Mouse (Mus musculus) neural tube, embryonic 11.5 days (tissue): ENCODE results near the gene Sec1. TPM values are rescaled to one million over a fixed set of nuclear protein-coding genes. Genes with fewer than 3 reads are reported as not detected.
A peak's percentile ranks its signal among the peaks of the same experiment; 100 is the strongest.

Source experiments
- ATAC-seq: fragments of 200-750 bp; cut with Nextera tagmentation; 2 replicates; pipeline ENCODE4 v1.8.0; 2017; ENCODE audit warnings: moderate number of reproducible peaks, mild to moderate bottlenecking, moderate TSS enrichment, moderate library complexity; ENCODE audit not compliant: insufficient read depth, low FRiP score, low TSS enrichment
- DNase-seq: peaks from one replicate; pipeline ENCODE4 v3.0.0-alpha.2; 2015; ENCODE audit warnings: low spot score
- H3K27ac ChIP-seq: fragments of 300-500 bp; sonication (generic); 2 replicates; pipeline ENCODE4 v1.5.1; 2014; ENCODE audit warnings: low read depth, mild to moderate bottlenecking, low read length
- H3K27me3 ChIP-seq: fragments of 300-500 bp; sonication (generic); 2 replicates; pipeline ENCODE4 v1.6.1; 2014; ENCODE audit warnings: mild to moderate bottlenecking, low read length, mixed read lengths; ENCODE audit not compliant: control insufficient read depth, insufficient read depth
- H3K36me3 ChIP-seq: fragments of 300-500 bp; sonication (generic); 2 replicates; pipeline ENCODE4 v1.6.1; 2014; ENCODE audit warnings: mild to moderate bottlenecking, low read length, moderate library complexity, mixed read lengths; ENCODE audit not compliant: control insufficient read depth, insufficient read depth
- H3K4me1 ChIP-seq: fragments of 300-500 bp; sonication (generic); 2 replicates; pipeline ENCODE4 v1.6.1; 2014; ENCODE audit warnings: low read length, mixed read lengths; ENCODE audit not compliant: control insufficient read depth, insufficient read depth
- H3K4me2 ChIP-seq: fragments of 300-500 bp; sonication (generic); 2 replicates; pipeline ENCODE4 v1.6.1; 2014; ENCODE audit warnings: low read depth, mild to moderate bottlenecking, moderate library complexity
- H3K4me3 ChIP-seq: fragments of 300-500 bp; sonication (generic); 2 replicates; pipeline ENCODE4 v1.5.1; 2014; ENCODE audit warnings: low read depth, low read length
- H3K9ac ChIP-seq: fragments of 300-500 bp; sonication (generic); 2 replicates; pipeline ENCODE4 v1.6.1; 2014; ENCODE audit warnings: mild to moderate bottlenecking, low read length
- H3K9me3 ChIP-seq: fragments of 300-500 bp; sonication (generic); 2 replicates; pipeline ENCODE4 v1.6.1; 2016; ENCODE audit warnings: low read length; ENCODE audit not compliant: control insufficient read depth
- WGBS: fragments of 180-500 bp; shearing (Covaris S2); extraction: QIAGEN DNeasy Blood & Tissue Kit; methylation state at CpG from one replicate; pipeline ENCODE4 v1.1.7; 2014; 5-methylcytosine and 5-hydroxymethylcytosine counted together
- polyA plus RNA-seq: library from polyadenylated mRNA; unstranded; fragments of >200 nt; fragmentation: Nextera tagmentation; extraction: Ambion mirVana; gene quantifications from 2 replicates; pipeline ENCODE4 v1.2.1, GENCODE M21; 2014

Gene Sec1
- polyA plus RNA-seq, 1 experiment from 2014 or later, result 1.7 TPM

DNA sequence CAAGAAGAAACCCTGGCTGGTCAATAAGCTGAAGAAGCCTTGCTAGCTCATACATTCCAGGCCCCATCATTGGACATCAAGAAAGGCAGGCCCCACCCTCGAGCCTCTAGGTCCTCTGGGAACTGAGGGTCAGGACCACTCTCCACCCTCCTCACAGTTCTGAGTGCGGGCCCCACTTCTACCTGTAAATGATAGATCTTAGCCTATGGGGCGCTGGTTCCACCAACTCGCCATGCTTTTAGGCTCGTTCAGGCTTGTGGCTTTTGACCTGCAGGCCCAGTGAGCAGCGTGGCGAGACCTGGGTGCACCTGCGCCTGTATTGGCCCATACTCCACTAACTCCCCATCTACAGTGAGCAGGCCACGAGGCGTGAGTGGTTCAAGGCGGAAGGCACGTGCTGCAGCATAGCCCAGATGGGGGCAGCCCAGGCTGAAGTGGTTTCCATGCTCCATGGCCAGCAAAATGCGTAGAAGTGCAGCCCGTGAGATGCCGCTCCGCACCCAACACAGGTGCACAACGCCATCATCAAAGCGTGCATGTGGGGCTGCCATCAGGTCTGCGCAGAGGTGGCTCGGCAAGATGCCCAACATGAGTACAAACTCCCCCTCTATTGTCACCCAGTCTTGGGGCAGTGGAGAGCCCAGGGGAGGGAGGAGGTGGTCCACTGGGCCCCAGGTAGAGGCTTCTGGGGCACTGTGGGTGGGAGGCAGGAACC is 16.4 kb upstream of the Sec1 start:
- H3K27me3 ChIP-seq, result no peaks in the 10 kb centered on the region
- WGBS, result 95% methylated on average over 20 of the region's 20 CpGs
- ATAC-seq, result no peak
- DNase-seq, result no peak
- no peak overlapping the region for H3K4me2 ChIP-seq
- peaks cover 49% of the 10 kb centered on the region for H3K4me1 ChIP-seq
- no peak overlapping the region for H3K9ac ChIP-seq
- H3K9me3 ChIP-seq, result no peaks in the 10 kb centered on the region
- H3K27ac ChIP-seq, result no peak overlapping the region
- peaks cover 10% of the 10 kb centered on the region for H3K36me3 ChIP-seq
- H3K4me3 ChIP-seq, result no peak overlapping the region

DNA sequence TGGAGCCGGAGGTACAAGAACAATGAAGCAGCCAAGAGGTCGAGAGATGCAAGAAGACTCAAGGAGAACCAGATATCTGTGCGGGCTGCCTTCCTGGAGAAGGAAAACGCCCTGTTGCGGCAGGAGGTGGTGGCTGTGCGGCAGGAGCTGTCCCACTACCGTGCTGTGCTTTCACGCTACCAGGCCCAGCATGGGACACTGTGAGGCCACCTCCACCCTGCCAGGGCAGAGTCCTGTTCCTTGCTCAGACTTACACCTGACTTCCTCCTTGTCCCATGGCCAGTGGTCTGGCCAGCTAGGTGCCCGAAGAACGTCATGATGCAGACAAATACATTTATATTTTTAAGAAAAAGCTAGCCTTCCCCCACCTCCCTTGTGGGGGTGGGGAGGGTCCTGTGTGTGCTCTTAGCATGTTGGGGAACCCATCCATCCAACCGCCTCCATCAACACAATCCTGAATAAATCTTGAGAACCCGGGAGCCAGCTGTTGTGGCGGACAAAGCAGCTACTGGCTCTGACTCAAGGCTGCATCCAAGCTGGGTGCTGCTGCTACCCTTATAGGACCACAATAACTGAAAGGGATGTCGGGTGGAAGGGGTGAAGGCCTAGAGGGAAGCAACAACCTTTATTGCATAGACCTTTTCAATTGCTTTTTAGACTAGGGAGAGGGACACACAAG is 15.6 kb upstream of the Sec1 start:
- Histone ChIP-seq H3K27me3 (no peaks in the 10 kb centered on the region), H3K9ac (0 out of 2 replicates have a peak overlapping the region, but pooled peaks have one; percentile 8), H3K36me3 (peaks cover 10% of the 10 kb centered on the region), H3K4me2 (no peak overlapping the region), H3K9me3 (no peaks in the 10 kb centered on the region), H3K4me1 (peaks cover 51% of the 10 kb centered on the region), H3K4me3 (no peak overlapping the region), H3K27ac (no peak overlapping the region)
- no peak for DNase-seq
- WGBS, result 71% methylated on average over 14 of the region's 14 CpGs
- no peak for ATAC-seq

DNA sequence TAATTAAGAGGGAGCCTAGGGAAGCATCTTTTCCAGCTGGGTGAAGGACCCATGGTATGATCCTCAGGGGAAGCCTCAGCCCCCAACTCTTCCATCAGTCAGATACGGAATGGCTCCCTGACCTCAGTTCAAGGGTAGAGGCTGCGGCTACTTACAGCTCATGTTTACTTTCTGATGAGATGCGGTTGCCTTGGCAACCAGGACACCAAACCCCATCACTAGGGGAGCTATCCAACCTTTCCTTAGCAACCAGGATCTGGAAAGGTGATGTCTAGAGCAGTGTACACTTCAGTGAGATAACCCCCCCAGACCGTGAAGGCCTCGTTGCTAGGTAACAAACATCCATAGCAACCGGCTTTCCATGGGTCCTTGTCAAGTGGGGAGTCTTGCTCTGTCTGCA is 14.8 kb upstream of the Sec1 start:
- Histone ChIP-seq H3K4me1 (peaks cover 44% of the 10 kb centered on the region), H3K4me2 (no peak overlapping the region), H3K27me3 (no peaks in the 10 kb centered on the region), H3K9ac (no peak overlapping the region), H3K9me3 (no peaks in the 10 kb centered on the region), H3K4me3 (no peak overlapping the region), H3K27ac (no peak overlapping the region), H3K36me3 (peaks cover 10% of the 10 kb centered on the region)
- ATAC-seq (no peak), DNase-seq (peak; percentile 49)
- 49% methylated on average over 6 of the region's 6 CpGs for WGBS

DNA sequence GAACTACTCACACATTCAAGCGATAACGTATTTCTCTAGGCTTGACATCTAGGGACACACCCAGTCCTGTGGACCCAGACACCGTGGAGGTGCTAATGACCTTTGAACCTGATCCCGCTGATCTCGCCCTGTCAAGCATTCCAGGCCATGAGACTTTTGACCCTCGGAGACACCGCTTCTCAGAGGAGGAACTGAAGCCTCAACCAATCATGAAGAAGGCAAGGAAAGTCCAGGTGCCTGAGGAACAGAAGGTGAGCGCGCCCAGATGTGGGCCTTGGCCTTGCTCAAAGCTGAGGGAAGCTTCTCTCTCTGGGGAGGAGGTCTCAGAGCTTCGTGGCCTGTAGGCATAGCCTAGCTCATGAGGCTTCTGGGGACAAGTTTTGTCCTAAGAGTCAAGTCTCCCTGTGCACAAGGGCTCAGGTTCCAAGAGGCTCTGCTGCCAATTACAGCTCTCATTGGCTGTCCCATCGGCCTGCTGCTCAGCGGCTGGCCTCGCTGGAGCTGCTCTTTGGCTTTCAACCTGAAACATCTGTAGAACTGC is 14.1 kb upstream of the Sec1 start:
- H3K4me3 ChIP-seq, result no peak overlapping the region; the same call in 1 of the 2 replicates
- 48% methylated on average over 13 of the region's 13 CpGs for WGBS
- DNase-seq, result no peak

DNA sequence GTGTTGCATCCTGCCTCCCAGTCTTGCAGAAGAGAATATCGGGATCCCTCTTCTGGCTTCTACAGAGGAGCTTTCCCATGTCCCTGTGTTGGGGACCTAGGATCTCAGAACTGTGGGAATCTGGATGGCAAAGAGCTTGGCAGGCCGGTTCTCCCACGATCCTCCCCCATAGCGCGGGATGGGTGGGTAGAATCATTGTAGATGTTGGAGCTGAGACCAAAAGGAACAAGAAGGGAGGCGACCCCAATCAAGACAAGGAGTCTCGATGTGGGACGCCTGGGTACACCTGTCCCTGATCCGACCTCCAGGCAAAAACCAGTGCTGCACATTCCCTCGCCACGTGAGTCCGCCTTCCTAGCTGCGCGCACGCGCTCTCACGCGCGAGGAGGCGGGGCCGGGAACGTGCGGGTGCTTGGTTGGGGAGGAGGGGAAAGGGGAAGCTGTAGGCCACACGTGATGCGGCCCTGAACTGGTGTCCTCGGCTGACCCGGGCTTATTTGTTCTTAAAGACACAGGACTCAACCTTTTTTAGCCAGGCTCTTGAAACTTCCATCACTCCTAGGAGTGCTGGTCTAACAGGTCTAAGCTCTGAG is 13.3 kb upstream of the Sec1 start:
- Histone ChIP-seq H3K36me3 (peaks cover 4% of the 10 kb centered on the region), H3K27ac (peak overlapping the region; percentile 0; the same call in 1 of the 2 replicates), H3K9me3 (no peaks in the 10 kb centered on the region), H3K27me3 (no peaks in the 10 kb centered on the region), H3K9ac (no peak overlapping the region), H3K4me3 (peak overlapping the region; percentile 52), H3K4me1 (peaks cover 49% of the 10 kb centered on the region), H3K4me2 (peak overlapping the region; percentile 98)
- WGBS, result under 1% methylated on average over 27 of the region's 27 CpGs
- DNase-seq, result peak; percentile 93
- no peak for ATAC-seq

More for the DNA sequence above, 14.1 kb upstream of the Sec1 start:
- no peak for ATAC-seq
- H3K36me3 ChIP-seq, result peaks cover 10% of the 10 kb centered on the region
- no peaks in the 10 kb centered on the region for H3K27me3 ChIP-seq
- H3K9ac ChIP-seq, result no peak overlapping the region
- no peak overlapping the region for H3K27ac ChIP-seq
- 0 out of 2 replicates have a peak overlapping the region, but pooled peaks have one; percentile 12 for H3K4me2 ChIP-seq
- H3K4me1 ChIP-seq, result peaks cover 49% of the 10 kb centered on the region
- no peaks in the 10 kb centered on the region for H3K9me3 ChIP-seq

DNA sequence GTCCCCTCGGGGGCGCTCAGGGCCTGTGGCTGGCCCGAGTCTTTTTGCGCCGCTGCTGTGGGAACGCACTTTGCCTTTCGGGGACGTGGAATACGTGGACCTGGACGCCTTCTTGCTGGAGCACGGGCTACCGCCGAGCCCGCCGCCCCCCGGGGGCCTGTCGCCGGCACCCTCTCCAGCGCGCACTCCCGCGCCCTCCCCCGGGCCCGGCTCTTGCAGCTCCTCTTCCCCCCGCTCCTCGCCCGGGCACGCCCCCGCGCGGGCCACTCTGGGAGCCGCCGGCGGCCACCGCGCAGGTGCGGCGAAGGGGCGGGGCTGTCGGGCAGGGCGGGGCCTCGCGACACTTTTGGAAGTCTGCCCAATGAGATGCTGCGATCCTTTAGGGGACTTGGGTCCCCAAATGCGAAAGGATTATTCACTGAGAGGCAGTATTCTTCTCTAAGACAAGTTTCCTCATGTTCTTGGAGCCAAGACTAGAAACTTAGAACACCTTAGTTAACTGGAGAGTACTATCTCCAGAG is 12.6 kb upstream of the Sec1 start:
- Histone ChIP-seq H3K36me3 (peaks cover 4% of the 10 kb centered on the region; the same call in 1 of the 2 replicates), H3K4me3 (peak overlapping the region; percentile 52), H3K9ac (peak overlapping the region; percentile 62), H3K4me1 (peaks cover 49% of the 10 kb centered on the region), H3K4me2 (peak overlapping the region; percentile 98), H3K27ac (0 out of 2 replicates have a peak overlapping the region, but pooled peaks have one; percentile 0), H3K27me3 (no peaks in the 10 kb centered on the region), H3K9me3 (no peaks in the 10 kb centered on the region)
- peak; percentile 85 for DNase-seq
- ATAC-seq, result no peak
- WGBS, result under 1% methylated on average over 41 of the region's 45 CpGs

DNA sequence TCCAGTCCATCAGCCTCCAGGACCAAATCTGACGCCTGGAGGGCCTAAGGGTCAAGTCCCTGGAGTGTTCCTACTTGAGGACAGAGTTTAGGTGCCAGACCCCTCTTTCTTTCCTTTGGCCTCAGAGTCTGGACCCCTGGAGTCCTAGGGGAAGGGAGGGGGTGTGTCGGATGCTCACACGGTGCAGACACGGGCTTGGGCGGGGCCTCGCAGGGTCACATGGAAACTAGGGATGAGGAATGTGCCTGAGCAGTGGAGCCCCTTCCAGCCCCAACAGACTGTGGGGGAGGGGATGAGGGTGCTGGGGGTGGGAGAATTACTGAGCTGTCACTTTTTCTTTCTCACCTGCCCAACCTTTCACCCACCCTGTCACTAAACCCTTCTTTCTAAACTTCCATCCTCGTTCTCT is 11.7 kb upstream of the Sec1 start:
- H3K27me3 ChIP-seq, result no peaks in the 10 kb centered on the region
- ATAC-seq (no peak), DNase-seq (peak; percentile 68)
- peaks cover 2% of the 10 kb centered on the region; the same call in 1 of the 2 replicates for H3K36me3 ChIP-seq
- H3K27ac ChIP-seq, result no peak overlapping the region
- peaks cover 52% of the 10 kb centered on the region for H3K4me1 ChIP-seq
- peak overlapping the region; percentile 52 for H3K4me3 ChIP-seq
- no peaks in the 10 kb centered on the region for H3K9me3 ChIP-seq
- 0% methylated on average over 7 of the region's 7 CpGs for WGBS
- peak overlapping the region; percentile 62 for H3K9ac ChIP-seq
- H3K4me2 ChIP-seq, result peak overlapping the region; percentile 98

DNA sequence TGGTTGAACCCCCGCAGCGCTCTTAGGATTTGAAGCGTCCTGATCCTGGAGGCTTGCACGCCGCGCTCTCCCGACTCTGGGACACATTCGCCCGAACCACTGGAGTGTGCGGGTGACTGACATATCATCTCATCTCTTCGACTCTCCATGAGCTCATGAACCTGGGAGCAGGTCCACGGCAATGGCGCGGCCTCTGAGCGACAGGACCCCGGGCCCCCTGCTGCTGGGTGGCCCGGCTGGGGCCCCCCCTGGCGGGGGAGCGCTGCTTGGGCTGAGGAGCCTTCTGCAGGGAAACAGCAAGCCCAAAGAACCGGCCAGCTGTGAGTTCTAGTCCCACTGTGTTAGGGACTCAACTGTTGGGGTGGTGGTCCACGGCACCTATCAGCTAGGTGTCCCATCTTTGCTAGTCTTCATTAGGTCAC is 11.3 kb upstream of the Sec1 start:
- peak overlapping the region; percentile 20; the same call in 1 of the 2 replicates for H3K9ac ChIP-seq
- H3K4me2 ChIP-seq, result peak overlapping the region; percentile 98
- peaks cover under 1% of the 10 kb centered on the region for H3K27me3 ChIP-seq
- under 1% methylated on average over 21 of the region's 21 CpGs for WGBS
- peak overlapping the region; percentile 58; the same call in 1 of the 2 replicates for H3K27ac ChIP-seq
- DNase-seq (peak; percentile 42), ATAC-seq (no peak)
- peaks cover 53% of the 10 kb centered on the region for H3K4me1 ChIP-seq
- no peaks in the 10 kb centered on the region for H3K36me3 ChIP-seq
- peak overlapping the region; percentile 52 for H3K4me3 ChIP-seq
- no peaks in the 10 kb centered on the region for H3K9me3 ChIP-seq
